Mouse (Mus musculus) activated CD4-positive, CD25-positive, alpha-beta regulatory T cell, adult 9 weeks (primary cell): ENCODE results near the gene B3gnt5. TPM values are rescaled to one million over a fixed set of nuclear protein-coding genes. Genes with fewer than 3 reads are reported as not detected.

Source experiments
- polyA plus RNA-seq: library from polyadenylated mRNA; unstranded; fragments of 100-300 nt; shearing (Covaris generic); gene quantifications from one replicate; pipeline ENCODE4 v1.2.1, GENCODE M21; 2017

Gene B3gnt5
- polyA plus RNA-seq, result 18.0 TPM

DNA sequence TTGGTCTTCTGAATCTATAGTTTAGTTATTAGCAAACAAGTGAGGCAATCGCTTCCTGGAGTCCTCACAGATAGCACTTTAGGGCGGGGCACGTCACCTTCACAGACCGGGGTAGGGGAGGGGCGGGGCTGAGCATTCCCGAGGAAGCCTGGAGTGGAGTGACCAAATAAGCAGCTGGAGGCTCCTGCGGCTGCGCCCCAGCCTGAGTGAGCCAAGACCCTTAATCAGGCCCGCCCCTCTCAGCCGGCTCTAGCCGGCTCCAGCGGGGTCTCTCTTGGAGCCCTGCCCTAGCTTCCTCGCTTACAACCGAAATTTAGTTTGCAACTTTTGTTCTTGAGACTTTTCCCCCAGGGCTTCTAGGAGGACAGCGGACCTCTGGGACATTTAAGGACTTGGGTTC, at the start of gene B3gnt5:
TSS of gene B3gnt5 (plus strand) at position 135 of the 400 bp plus-strand sequence.

Other genes starting within 250 kb of the B3gnt5 start
- not detected for gene Olfr167, start 237.9 kb upstream of the B3gnt5 start, polyA plus RNA-seq
- not detected for gene Olfr168, start 224.7 kb upstream of the B3gnt5 start, polyA plus RNA-seq
- gene Olfr169, start 188.4 kb upstream of the B3gnt5 start, polyA plus RNA-seq, result not detected
- not detected for gene Olfr170, start 148.3 kb upstream of the B3gnt5 start, polyA plus RNA-seq
- gene Olfr171, start 130.3 kb upstream of the B3gnt5 start, polyA plus RNA-seq, result not detected
- not detected for gene Lamp3, start 53.8 kb upstream of the B3gnt5 start, polyA plus RNA-seq
- gene Klhl6, start 222.8 kb downstream of the B3gnt5 start, polyA plus RNA-seq, result 248 TPM